Mouse (Mus musculus): ENCODE data around the gene Robo1.
A peak's percentile ranks its signal among the peaks of the same experiment; 100 is the strongest.

The Robo1 gene

DNA sequence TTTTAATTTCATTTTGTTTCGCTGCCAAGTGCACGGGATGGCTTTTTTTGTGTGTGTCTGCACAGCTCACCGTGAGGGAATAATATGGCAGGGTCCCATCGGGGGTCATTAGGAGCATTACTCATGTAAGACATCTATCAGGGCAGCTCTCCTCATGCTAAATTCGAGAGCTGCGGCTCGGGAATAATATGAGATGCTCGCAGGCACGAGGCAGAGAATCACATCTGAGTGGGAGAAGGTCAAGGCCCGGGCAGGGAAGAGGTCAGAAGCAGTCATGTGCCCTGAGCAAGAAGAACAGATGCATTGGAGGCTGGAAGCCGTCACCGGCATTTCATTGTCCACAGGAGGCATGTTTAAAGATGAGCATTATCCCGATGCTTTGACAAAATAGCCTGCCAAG is 370.3 kb downstream of the Robo1 start:
- DNase-seq (ENCODE audit: low spot score in 2 of 2), result no peak

DNA sequence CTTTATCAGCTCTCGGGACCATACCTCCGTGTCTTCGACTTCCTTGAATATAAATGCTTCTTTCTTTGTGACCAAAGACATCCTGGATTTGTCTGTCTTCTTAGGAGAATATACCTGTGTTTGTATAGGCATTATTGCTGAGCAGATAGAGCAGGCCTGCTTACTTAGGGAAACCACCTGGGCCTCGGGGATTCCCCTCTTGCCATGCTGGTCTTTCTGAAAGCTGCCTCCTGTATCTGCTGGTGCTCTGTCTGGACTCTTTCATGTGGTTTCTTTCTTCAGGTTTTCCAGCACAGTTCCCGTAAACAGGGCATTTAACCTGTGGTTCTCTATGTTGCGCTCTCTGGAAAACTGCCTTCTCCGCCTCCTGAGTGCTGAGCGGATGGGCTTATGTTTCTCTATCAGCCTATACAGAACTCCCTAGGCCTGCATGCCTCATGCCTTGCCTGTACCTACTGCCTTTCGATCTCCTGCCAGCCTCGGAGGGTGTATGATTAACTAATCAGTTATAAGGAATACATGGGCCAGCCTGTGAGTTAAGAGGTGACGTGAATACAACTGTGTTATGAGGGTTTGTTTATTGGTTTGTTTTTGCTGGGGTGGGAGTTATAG is 370.9 kb downstream of the Robo1 start:
- no peak for DNase-seq (ENCODE audit: low spot score in 2 of 2)

DNA sequence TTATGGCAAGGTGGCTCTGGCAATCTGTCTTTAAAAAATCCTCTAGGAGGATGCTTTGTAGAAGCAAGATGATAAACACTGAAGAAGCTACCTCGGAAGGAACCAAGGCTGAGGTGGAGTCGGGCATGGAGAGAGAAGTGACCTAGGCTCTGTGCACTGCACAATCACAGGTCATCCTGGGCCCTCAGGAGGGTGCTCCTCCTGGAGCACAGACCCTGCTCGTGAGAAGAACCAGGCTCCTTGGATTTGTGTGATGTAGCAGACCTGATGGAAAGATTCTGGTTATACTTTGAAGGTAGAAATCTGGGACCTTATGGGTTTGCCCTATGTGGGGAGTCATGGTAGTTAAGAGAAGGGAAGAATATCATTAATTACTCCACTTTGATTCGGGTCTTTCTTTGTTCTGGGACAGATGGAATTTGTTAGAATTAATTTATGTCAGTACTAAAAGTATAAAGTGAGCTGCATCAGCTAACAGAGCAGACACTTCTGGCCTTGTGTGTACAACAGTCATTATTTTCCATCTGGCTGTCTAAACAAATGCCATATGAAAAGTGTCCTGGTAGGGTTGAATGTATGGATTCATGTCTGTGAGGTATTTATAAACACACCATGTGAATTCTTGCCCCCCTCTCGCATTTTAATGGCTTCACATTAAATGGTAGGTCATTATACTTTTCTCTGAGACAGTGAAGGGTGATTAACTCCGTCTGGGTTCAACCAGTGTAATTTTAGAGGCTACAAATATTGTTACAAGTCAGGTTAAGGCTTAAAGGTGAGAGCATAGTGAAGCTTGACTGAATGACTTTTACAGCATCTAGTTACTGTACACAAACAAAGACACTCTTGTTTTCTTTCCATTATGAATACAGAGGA is 377.7 kb downstream of the Robo1 start:
- no peak for DNase-seq (ENCODE audit: low spot score in 2 of 2)

DNA sequence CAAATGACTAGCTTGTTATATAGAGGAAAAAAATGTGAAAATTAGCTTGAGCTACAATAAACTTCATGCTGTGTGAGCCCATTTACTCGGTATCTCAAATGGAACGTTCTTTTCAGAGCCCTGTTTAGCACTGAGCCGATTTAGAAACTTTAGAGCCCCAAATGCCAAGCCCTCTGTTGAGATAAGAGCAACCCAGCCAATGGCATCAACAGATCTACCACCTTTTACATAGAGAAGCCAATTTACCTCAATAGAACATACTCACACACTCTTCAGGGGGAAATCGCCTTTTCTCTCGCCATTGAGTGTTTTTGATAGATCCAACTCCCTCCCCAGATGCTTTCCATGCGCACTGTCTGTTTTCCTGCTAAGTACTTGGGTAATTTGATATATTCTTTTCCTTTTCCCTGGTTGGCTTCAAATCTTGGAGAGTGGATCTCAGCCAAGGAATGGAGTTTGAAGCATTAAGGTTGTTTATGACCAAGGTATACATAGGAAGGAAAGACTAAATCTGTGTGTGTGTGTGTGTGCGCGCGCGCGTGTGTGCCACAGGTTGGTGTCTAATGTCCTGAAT is 378.5 kb downstream of the Robo1 start:
- no peak for DNase-seq (ENCODE audit: low spot score in 2 of 2)

DNA sequence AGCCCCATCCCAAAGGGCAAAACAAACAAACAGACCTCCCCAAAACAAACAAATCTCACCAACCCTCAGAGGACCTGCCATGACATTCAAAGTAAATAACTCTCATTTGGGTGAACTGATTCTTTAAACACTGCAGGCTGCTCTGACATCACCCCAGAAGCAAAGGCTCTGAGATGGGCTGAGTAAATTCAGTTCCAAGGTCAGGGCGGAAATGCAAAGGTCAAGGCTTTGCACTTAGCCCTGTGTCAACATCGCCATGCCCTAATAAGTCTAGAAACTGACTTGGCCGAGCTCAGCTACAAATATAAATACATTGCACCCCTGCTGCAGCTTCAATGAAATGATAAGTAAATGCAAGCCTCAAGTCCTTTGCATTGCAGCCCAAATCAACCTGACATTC is 379.5 kb downstream of the Robo1 start:
- DNase-seq (ENCODE audit: low spot score in 2 of 2), result no peak

DNA sequence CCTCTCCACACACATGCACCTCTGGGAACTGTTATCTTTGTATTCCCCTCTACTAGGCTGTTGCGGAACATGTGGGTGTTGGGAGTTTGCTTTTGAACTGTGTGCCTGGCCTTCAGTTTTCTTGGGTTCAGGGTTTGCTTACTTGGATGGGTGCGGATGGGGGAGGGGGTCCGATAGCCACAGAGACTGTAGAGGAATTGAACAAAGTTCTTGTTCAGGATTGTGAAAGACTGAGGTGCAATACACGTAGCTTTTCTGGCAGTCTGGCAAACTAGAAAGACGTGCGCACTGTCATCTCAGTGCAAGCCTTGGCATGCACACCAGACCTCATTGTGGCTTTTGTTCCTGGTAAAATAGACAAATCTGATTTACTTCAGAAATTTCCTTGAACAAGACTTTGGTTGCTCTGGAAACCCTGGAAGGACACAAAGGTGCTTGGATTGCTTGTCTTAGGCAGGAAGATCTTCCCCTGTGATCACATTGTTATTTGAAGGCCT is 380.1 kb downstream of the Robo1 start:
- DNase-seq (ENCODE audit: low spot score in 2 of 2), result peak in 1 of 2 experiments; percentile 1

DNA sequence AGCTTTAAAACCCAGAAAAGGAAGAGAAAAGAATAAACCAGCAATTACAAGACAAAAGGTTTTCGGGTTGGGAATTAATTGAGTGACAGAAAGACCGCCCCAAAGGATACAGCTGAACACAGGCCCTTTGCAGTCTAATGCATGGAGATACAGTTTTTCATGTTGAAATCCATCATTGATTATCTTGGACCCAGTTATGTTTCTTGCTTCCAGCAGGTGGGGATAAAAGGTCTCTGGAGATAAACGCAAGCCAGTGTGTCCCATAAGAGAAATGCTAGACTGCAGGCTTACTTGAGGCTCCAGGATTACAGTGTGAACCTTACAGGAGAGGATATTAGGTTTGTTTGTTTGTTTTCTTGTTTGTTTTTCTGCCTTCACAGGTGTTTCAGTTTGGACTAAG is 383.8 kb downstream of the Robo1 start:
- DNase-seq (ENCODE audit: low spot score in 2 of 2), result no peak

DNA sequence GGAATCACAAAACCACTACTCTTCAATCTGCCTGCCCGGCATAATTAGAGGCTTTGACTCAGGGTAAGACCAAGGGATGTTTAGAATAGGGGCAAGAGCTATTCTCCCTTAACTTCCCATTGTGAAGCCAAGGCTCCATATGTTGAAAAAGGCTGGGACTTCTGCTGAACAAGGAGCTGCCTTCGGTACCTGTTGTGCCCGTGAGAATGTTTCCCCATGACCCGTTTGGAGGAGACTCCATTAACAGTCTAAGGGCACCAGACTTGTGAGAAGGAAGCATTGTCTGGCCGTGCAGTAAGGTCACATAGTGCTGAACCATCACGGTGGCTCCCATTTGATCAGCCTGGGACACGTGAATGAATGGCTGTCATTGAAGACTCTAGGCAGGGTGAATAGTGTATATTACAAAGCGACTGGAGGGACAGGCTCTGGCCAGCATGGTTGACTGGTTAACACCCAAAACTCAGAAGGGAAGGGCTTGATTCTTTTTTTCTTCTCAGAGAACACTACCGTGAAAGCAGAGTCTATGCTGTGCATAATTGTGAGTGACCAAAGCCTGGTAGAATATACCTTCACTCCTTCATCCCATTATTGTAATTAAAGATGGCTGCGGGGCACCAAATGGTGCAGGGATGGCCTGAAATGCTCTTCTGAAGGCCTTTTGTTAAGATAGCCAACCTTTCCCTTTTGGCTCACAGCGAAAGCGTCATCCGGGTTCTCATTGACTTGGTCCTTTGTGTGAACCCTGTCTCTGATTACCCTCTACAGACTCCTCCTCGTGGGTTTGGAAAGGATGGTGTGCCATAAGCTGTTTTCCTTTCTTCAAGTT is 385.6 kb downstream of the Robo1 start:
- DNase-seq (ENCODE audit: low spot score in 2 of 2), result no peak

DNA sequence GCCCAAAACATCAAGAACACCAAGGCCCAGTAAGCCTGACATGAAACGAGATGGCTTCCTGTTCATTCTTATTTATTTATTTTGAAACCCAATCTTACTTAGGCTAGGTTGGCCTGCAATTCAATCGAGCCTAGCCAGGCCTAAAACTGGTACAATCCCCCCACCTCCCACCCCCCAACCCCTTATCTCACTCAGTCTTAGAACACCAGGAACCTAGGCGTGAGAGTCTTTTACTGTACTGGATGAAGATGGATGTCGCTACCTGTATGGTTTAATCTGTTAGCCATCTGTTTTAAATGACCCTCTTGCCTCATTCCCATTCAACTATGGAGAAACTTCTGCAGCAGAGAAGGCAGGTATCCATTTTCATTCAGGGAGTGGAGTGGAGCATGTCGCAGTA is 386.7 kb downstream of the Robo1 start:
- no peak for DNase-seq (ENCODE audit: low spot score in 2 of 2)

DNA sequence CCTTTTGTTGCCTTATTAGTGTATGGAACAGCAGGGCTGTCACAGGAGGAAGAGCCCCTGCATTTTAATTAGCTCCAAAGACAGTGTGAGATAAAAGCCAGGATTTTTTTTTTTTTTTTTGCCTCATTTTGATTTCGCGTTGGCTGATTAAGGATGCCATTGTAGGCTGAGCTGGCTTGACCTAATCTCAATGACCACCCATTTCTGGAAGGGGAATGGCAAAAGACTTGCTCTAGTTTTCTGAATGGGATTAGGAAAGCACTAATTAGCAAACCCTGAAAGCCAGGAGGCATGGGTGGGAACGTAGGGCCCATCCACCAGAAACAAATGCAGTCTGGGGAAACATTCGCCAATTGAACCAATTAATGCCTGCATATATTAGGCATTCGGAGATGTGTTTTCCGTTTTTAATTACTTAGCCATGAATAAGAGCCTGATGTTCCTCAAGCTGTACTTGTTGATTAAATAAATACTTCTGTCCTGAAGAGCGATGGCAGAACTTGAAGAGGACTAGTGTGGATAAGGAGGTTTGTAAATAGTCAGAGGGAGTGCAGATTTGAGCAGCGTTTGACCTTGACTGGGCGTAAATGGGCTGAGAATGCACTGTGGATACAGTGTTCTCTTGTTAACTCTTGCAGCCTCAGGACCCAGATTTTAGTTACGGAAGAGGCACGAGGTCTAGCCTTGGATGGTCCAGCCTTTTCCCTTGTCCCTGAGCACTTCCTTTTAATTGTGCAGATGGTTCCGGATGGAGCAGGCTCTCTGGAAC is 391.3 kb downstream of the Robo1 start:
- DNase-seq (ENCODE audit: low spot score in 2 of 2), result no peak

DNA sequence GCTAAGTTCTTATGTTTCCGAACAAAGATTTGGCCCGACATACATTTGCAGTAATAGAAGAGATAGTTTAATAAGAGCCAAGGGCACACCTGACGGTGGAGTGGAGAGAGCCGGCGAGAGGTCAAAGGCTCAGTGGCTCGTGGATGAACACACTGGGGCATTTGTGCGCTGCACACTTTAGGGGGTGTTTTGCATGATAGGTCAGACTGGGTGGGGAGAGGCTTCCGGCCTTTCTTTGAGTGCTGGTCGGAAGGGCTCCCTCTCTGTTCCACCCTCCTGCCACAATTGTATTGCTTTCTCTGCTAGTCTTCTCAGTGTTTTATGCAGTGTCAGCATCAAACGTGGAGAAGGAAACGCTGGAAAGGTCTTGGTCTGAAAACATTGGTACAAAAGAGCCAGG is 392.2 kb downstream of the Robo1 start:
- DNase-seq (ENCODE audit: low spot score in 2 of 2), result no peak

DNA sequence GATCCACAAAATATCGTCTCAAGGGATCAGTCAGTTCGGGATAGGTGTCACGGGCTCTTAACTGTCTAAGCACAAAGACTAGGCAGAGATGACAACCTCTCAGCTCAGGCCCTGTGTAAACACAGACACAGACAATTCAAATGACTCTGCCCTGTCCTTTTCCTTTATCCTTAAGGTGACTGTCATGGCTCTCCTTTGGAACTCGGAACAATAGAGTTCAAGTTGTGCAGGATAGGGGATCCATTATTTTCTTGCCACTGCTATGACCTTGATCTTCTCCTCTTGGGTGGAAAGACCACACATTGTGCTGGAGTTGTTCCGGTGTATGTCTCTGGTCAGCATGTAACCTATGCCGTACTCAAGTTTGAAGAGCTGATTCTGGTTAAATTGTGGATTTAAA is 395.4 kb downstream of the Robo1 start:
- no peak for DNase-seq (ENCODE audit: low spot score in 2 of 2)

DNA sequence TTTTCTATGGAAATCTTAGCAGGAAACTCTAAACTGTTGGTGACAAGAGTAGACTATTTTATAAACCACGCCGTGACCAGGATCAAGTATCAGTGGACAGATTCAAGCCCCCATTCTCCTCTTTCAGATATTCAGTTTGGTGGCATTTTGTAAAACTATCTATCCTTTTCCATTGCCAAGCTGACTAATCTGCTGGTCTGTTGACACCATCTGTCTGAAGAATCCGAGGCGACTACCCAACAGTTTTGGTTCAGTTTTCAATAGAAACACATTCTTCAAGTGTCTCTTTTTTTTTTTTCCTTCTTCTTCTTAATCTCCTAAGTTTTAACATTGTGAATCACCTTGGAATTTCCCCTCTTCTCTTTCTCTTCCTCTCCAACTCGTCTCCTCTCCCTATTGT is 397.7 kb downstream of the Robo1 start:
- no peak for DNase-seq (ENCODE audit: low spot score in 2 of 2)

DNA sequence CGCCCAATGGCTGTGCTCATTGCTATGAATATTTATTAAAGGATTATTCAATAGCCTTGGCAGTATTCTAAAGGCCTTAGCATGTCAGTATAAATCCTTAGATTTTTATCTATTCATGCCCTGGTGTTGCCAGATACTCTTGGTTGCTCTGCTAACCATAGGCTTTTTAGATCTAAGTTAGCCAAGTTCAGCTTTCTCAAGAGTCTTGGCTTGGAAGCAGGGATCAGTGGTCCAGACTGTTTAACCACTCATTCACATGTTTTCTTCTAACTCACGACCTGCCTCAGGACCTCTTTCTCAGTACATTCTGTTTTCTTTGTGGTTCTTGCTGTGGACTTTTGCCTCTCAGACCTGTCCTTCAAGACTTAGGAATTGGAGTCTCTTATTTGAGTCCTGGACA is 400.4 kb downstream of the Robo1 start:
- no peak for DNase-seq (ENCODE audit: low spot score in 2 of 2)

DNA sequence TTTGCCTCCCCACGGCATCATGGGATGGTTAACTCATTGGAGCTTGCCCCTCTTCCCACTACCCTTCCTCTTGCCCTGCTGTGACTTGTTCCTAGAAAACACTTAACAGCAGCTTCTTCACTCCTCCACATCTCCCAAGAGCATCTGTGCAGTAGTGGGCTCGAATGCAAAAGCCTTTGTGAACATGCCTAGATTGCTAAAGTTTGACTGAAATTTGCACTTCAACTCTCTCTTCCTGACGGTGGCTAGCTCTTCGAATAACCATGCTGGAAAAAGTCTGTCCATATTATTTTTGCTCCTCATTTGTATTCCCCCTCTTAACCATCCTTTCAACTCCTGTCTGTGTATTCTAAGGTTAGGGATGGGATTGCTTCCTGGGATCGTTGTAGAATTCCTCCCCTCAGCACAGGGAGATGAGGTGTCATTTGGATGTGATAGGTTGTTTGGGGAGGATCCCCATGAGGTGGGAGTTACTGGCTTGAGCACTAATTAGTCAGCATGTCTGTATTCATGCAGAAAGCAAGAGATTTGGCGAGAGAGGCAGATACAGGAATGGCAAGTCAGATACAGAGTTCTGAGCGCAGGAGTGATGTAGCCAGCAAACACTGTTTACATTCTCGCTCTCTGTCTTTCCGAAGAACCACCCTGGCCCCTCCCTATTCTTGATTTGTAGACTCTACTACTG is 409.2 kb downstream of the Robo1 start:
- DNase-seq (ENCODE audit: low spot score in 2 of 2), result no peak

DNA sequence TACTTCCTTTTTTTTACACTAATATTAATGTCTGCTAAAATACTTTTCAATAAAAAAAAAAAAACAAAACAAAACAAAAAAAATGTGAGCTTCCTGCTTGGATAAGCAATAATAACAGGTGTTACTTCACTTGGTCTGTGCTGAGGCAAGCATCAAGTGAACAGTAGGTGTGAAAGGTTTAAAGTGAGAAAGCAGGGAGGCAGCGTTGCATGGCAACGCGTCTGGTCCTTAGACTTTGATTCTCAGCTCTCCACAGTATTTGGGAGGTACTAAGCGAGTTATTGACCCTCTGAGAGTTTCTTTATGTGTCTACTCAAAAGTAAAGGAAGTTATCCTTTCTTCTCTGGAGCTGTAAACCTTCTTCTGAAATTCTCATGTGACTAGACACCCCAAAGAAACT is 411.0 kb downstream of the Robo1 start:
- no peak for DNase-seq (ENCODE audit: low spot score in 2 of 2)

DNA sequence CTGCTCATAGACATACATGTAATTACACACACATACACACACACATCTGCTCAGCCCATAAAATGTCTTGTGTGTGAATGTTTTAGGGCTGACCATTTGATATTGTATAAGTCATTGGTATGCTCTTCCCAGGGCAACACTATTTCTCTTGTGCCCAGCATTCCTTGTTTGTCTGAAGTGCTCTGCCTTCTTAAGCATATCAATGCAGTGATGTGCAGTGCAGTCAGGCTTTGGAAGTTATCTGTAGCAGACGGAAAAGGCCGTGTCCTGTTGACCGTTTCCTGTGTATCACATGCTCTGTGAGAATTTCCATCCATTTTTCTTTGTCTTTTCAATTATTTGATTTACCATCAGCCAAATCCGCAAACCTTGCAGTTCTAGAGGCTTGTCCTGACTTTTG is 412.9 kb downstream of the Robo1 start:
- DNase-seq (ENCODE audit: low spot score in 2 of 2), result no peak

DNA sequence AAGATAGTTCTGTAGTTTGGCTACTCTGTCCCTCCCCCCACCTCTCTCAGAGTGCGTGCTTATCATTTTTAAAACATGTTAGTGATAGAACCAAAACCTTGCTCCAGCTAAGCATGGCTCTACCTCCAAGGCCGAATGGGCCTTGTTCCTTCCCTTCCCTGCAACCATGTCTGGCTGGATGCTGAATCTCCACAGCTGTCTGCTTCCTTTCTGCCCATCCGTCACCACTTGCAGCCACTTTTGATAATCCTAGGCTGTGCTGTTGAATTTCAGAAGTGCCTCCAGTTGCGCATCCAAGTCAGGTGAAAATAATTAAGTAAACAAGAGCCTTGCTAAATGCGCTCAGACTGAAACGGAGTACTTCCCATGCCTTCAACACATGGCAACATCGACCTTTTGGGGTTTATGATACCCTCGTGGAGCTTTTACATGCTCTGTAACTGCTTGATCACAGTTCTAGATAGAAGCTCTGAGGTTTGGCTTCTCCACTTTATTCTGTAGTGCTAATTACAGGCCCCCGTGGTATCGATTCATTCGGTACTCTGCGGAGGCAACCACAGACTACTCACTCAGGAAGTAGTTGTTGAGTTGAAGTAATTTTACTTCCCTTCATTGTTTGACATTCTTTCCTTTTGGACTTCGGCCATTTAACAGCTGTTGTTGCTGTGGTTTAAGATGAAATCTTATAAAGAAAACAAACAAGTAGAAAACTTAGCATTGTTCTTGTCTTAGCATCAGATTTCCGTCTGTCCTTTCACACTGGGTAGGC is 413.8 kb downstream of the Robo1 start:
- no peak for DNase-seq (ENCODE audit: low spot score in 2 of 2)

DNA sequence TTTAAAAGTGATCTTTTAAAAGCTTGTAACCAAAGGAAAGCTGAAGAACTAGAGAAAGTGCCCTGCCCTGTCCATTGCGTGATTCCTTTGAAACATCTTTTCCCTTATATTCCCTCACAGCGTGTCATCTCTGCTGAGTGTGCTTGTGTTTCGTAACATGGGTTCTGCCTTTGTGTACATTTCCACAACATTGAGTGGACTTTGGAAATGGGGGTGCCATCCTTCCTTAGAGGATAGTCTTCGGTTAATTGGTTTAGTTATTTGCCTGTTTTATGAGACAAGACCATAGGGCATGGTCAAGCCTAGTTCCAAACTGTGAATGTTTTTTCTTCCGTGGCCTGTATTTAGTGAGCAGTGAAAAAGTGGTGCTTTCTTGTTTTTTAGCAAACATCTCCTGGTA is 426.1 kb downstream of the Robo1 start:
- no peak for DNase-seq (ENCODE audit: low spot score in 2 of 2)

DNA sequence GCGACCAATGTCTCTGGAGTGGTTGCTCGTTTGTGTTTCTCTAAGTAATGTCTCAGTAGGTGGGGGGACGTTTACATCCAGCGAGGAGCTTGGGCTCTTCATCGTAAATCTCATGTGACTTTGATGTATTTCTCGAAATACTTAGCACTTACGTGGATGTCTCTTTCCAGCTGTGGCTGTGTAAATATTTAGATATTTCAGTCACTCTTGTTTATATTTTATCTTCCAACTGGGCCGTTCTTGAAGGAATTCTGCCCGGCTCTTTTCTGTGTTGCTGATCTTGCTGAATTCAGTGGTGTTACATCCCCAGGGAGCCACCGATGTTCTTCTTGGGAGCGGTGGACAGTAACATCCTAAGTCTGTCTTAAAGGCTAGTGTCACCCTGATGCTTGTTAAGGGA is 427.1 kb downstream of the Robo1 start:
- DNase-seq (ENCODE audit: low spot score in 2 of 2), result no peak
